Mouse (Mus musculus) heart, postnatal 0 days (tissue): Measurements from ENCODE around the gene Lgals7. TPM values are rescaled to one million over a fixed set of nuclear protein-coding genes. Genes with fewer than 3 reads are reported as not detected.
A peak's percentile ranks its signal among the peaks of the same experiment; 100 is the strongest.

ENCODE experiments used
- ATAC-seq: fragments of 200-750 bp; cut with Nextera tagmentation; 2 replicates; pipeline ENCODE4 v1.8.0; 2017; ENCODE audit warnings: low read depth, moderate number of reproducible peaks, moderate library complexity; ENCODE audit not compliant: insufficient read depth
- DNase-seq: peaks from one replicate; pipeline ENCODE4 v3.0.0-alpha.2; 2016; ENCODE audit warnings: low spot score
- H3K27ac ChIP-seq: fragments of 300-500 bp; sonication (generic); 2 replicates; pipeline ENCODE4 v1.5.1; 2014; ENCODE audit warnings: low read depth, mild to moderate bottlenecking
- H3K27me3 ChIP-seq: fragments of 300-500 bp; sonication (generic); 2 replicates; pipeline ENCODE4 v1.6.1; 2014; ENCODE audit warnings: low read length, mixed read lengths; ENCODE audit not compliant: control insufficient read depth, insufficient read depth
- H3K36me3 ChIP-seq: fragments of 300-500 bp; sonication (generic); replicated peaks from 2 replicates; pipeline ENCODE4 v1.6.1; 2014; ENCODE audit warnings: low read length, mixed read lengths; ENCODE audit not compliant: control insufficient read depth, insufficient read depth
- H3K4me1 ChIP-seq: fragments of 300-500 bp; sonication (generic); 2 replicates; pipeline ENCODE4 v1.6.1; 2014; ENCODE audit warnings: antibody characterized with exemption; ENCODE audit not compliant: control insufficient read depth, insufficient read depth
- H3K4me2 ChIP-seq: fragments of 300-500 bp; sonication (generic); 2 replicates; pipeline ENCODE4 v1.6.1; 2014; ENCODE audit warnings: low read depth, mild to moderate bottlenecking, low read length, moderate library complexity
- H3K4me3 ChIP-seq: fragments of 300-500 bp; sonication (generic); 2 replicates; pipeline ENCODE4 v1.5.1; 2014; ENCODE audit warnings: low read depth, low read length
- H3K9ac ChIP-seq: fragments of 300-500 bp; sonication (generic); replicated peaks from 2 replicates; pipeline ENCODE4 v1.6.1; 2014; ENCODE audit warnings: low read depth, low read length, mixed read lengths
- H3K9me3 ChIP-seq: fragments of 300-500 bp; sonication (generic); replicated peaks from 2 replicates; pipeline ENCODE4 v1.6.1; 2016; ENCODE audit warnings: low read length; ENCODE audit not compliant: control insufficient read depth
- CTCF ChIP-seq: IDR thresholded peaks from 2 replicates; pipeline ENCODE4 v1.5.1; 2016; ENCODE audit warnings: antibody characterized with exemption, control low read depth, low read depth
- EP300 ChIP-seq: IDR thresholded peaks from 2 replicates; pipeline ENCODE4 v1.6.1; 2016; ENCODE audit warnings: antibody characterized with exemption, low read depth
- WGBS: fragments of 180-500 bp; shearing (Covaris S2); extraction: QIAGEN DNeasy Blood & Tissue Kit; methylation state at CpG from one replicate; pipeline ENCODE4 v1.1.7; 2014; 5-methylcytosine and 5-hydroxymethylcytosine counted together
- polyA plus RNA-seq: library from polyadenylated mRNA; unstranded; fragments of >200 nt; fragmentation: Nextera tagmentation; extraction: Ambion mirVana; gene quantifications from 2 replicates; pipeline ENCODE4 v1.2.1, GENCODE M21; 2015
- total RNA-seq: library from RNA; depleted of rRNA; stranded (reverse); fragments of >200 nt; gene quantifications from 2 replicates; pipeline ENCODE4 v1.2.3, GENCODE M21; 2014; ENCODE audit warnings: low replicate concordance

The Lgals7 gene
- total and polyA plus RNA-seq, 2 experiments from 2014 or later = 2.2 TPM; not detected in 1

GRCm38 (mm10) chr7:28901311-28902125 lies 37.9 kb downstream of the Lgals7 start:
- Histone ChIP-seq H3K9ac (no peak overlapping the region), H3K4me2 (no peak overlapping the region), H3K4me1 (peaks cover 16% of the 10 kb centered on the region), H3K4me3 (no peak overlapping the region), H3K9me3 (no peaks in the 10 kb centered on the region), H3K36me3 (peaks cover 100% of the 10 kb centered on the region), H3K27ac (peak overlapping the region; percentile 77), H3K27me3 (no peaks in the 10 kb centered on the region)
- ATAC-seq (peak; percentile 83), DNase-seq (peak; percentile 70)
- TF ChIP-seq CTCF (no peak), EP300 (no peak)
- 56% methylated on average over 13 of the region's 13 CpGs for WGBS

GRCm38 (mm10) chr7:28902180-28902579 lies 38.5 kb downstream of the Lgals7 start:
- Histone ChIP-seq H3K36me3 (peaks cover 100% of the 10 kb centered on the region), H3K4me2 (no peak overlapping the region), H3K27ac (peak overlapping the region; percentile 77), H3K9me3 (no peaks in the 10 kb centered on the region), H3K4me1 (peaks cover 16% of the 10 kb centered on the region), H3K27me3 (no peaks in the 10 kb centered on the region), H3K9ac (no peak overlapping the region), H3K4me3 (no peak overlapping the region)
- WGBS = 71% methylated on average over 6 of the region's 6 CpGs
- no peak for TF ChIP-seq CTCF
- no peak for ATAC-seq
- DNase-seq = no peak

GRCm38 (mm10) chr7:28902809-28903208 lies 39.2 kb downstream of the Lgals7 start:
- ATAC-seq (no peak), DNase-seq (no peak)
- 71% methylated on average over 3 of the region's 3 CpGs for WGBS
- Histone ChIP-seq H3K9ac (no peak overlapping the region), H3K4me3 (no peak overlapping the region), H3K27me3 (no peaks in the 10 kb centered on the region), H3K36me3 (peaks cover 100% of the 10 kb centered on the region), H3K4me2 (no peak overlapping the region), H3K4me1 (peaks cover 16% of the 10 kb centered on the region), H3K9me3 (no peaks in the 10 kb centered on the region), H3K27ac (peak overlapping the region; percentile 77)
- no peak for TF ChIP-seq EP300
- TF ChIP-seq CTCF = no peak

- Histone ChIP-seq H3K4me1 (peaks cover 16% of the 10 kb centered on the region), H3K36me3 (peaks cover 100% of the 10 kb centered on the region), H3K27me3 (no peaks in the 10 kb centered on the region), H3K4me2 (no peak overlapping the region), H3K4me3 (no peak overlapping the region), H3K9me3 (no peaks in the 10 kb centered on the region), H3K9ac (no peak overlapping the region), H3K27ac (peak overlapping the region; percentile 77)
- DNase-seq (no peak), ATAC-seq (no peak; the same call in 1 of the 2 replicates)
- TF ChIP-seq CTCF (no peak), EP300 (no peak)
- 48% methylated on average over 10 of the region's 10 CpGs for WGBS
These were observed 40.1 kb downstream of the Lgals7 start for GRCm38 (mm10) chr7:28903778-28904177.

- no peak overlapping the region for H3K4me2 ChIP-seq
- peaks cover 2% of the 10 kb centered on the region; the same call in 1 of the 2 replicates for H3K4me1 ChIP-seq
- no peak overlapping the region for H3K27ac ChIP-seq
- peaks cover 99% of the 10 kb centered on the region for H3K36me3 ChIP-seq
- no peak for TF ChIP-seq EP300
- TF ChIP-seq CTCF = no peak
- ATAC-seq (no peak), DNase-seq (no peak)
- H3K4me3 ChIP-seq = no peak overlapping the region
- WGBS = 85% methylated on average over 5 of the region's 5 CpGs
- no peak overlapping the region for H3K9ac ChIP-seq
- no peaks in the 10 kb centered on the region for H3K9me3 ChIP-seq
- H3K27me3 ChIP-seq = no peaks in the 10 kb centered on the region
These were observed 43.5 kb downstream of the Lgals7 start for GRCm38 (mm10) chr7:28907195-28907594.

GRCm38 (mm10) chr7:28911632-28912031 lies 48.0 kb downstream of the Lgals7 start:
- TF ChIP-seq EP300 (0 out of 2 replicates have a peak, but pooled peaks have one; percentile 53), CTCF (peak; percentile 11; the same call in 1 of the 2 replicates)
- Histone ChIP-seq H3K4me3 (no peak overlapping the region), H3K27me3 (no peaks in the 10 kb centered on the region), H3K4me2 (no peak overlapping the region), H3K27ac (peak overlapping the region; percentile 85), H3K9me3 (no peaks in the 10 kb centered on the region), H3K4me1 (no peaks in the 10 kb centered on the region), H3K36me3 (peaks cover 99% of the 10 kb centered on the region), H3K9ac (no peak overlapping the region)
- DNase-seq = peak; percentile 79
- 44% methylated on average over 4 of the region's 4 CpGs for WGBS
- peak; percentile 83 for ATAC-seq
